Mouse (Mus musculus) spleen, postnatal 10 days (tissue): ENCODE results near the gene Vps37b.

Source experiments
- DNase-seq, 2 experiments: peaks; one replicate each; pipeline ENCODE4 v3.0.0; 2021 to 2022; ENCODE audit warnings: low spot score in 2 of 2

The Vps37b gene

DNA sequence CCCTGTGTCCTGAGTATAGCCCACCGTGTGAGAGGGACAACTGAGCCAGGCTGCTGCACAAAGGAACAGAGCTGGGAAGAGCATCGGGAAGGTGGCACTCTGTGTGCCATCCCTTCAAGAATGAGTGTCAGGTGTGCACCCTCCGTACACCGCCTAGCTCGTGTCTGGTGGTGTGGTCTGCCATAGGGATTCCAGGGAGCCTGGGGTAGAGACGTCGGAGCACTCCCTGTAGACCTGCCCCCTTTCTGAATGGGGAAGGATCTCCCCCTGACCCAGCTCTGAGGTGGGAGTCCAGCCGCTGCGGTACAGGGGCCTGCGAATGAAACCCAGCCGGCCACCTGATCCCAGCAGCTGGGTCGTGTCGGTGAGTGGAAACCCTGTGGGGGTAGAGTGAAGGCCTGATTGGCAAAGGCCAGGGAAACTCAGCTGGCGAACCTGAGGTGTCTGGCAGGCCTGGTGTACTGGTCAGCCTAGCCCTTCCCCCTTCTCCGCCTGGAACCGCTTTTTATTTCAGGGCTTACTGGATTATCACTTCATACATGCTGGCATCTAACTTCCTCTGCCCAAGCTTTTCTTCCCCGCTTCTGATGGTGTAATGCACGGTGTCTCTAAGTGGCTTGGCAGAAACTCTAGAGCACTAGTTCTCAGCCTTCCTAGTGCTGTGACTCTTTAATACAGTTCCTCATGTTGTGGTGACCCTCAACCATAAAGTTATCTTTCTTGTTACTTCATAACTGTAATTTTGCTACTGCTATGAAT, 52.7 kb downstream of the Vps37b start:
- peak in 1 of 2 experiments; percentile 13 for DNase-seq

GRCm38 (mm10) chr5:123978131-123978530, 53.9 kb downstream of the Vps37b start:
- DNase-seq, result no peak

GRCm38 (mm10) chr5:123977231-123977630, 54.8 kb downstream of the Vps37b start:
- no peak for DNase-seq

- DNase-seq, result no peak
Measured at GRCm38 (mm10) chr5:123975668-123976180, 56.3 kb downstream of the Vps37b start.

DNA sequence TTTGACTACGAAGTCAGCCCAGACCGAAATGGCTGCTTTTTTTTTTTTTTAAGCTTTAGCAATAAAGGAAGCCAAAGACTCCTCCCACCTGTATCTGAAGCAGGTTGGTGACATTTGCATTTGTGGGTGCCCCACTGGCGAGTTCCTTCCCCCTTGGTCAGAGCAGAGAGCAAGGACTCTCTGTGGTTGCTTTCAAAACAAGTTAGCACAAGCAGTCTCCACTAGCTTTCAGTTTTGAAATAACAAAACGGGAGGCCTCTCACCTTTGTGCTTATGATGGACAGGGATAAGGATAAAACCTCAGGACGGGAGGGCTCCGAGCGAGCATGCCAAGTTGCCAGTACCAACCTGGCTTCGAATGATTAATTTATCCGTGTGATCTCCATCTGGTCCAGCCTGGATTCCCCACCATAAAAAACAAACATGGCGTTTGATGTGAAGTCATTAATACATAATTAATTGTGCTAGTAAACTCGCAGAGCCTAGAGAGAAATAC, 57.4 kb downstream of the Vps37b start:
- DNase-seq, result peak in 1 of 2 experiments; percentile 64

GRCm38 (mm10) chr5:123974179-123974485, 57.9 kb downstream of the Vps37b start:
- DNase-seq, result no peak

GRCm38 (mm10) chr5:123973299-123974178, 58.5 kb downstream of the Vps37b start, which contains the start of gene Hip1r:
Hip1r (plus strand) TSS chr5:123973628.
- peak; percentile 69 to 86 for DNase-seq

DNA sequence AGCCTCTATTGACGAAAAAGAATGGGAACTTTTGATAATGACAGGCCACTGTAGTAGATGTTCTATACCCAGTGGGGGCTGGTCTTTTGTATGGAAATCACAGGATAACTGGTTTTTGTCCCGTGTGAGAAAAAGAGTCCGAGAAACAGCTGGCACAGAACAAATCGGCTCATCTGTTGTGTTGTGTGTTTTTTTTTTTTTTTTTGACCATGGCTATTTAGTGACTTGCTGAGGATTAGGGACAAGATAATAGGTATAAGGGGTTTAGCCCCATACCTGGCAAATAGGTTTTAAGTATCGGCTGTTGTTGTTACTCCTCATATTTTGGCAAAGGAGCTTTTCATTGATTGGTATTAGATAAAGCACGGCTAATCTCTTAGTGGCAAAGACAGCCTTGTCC, 59.6 kb downstream of the Vps37b start:
- no peak for DNase-seq

DNA sequence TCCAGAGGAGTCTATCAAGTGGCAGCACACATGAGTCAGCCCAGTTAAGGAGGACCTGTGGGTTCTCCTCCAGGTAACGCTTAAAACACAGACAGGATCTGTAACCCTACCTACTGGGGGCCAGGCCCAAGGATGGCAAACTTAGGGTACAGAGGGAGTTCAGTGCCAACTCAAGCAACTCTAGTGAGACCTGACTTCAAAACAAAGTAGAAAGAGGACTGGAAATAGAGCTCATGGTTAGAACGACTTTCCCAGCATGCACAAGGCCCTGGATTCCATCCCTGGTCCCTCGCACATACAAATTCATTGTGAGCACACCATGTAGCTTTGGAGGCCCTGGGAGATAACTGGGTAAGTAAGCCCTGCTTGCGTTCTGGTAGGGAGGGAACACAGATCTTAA, 61.5 kb downstream of the Vps37b start:
- DNase-seq, result no peak

GRCm38 (mm10) chr5:123969216-123969615, 62.9 kb downstream of the Vps37b start:
- DNase-seq, result no peak

DNA sequence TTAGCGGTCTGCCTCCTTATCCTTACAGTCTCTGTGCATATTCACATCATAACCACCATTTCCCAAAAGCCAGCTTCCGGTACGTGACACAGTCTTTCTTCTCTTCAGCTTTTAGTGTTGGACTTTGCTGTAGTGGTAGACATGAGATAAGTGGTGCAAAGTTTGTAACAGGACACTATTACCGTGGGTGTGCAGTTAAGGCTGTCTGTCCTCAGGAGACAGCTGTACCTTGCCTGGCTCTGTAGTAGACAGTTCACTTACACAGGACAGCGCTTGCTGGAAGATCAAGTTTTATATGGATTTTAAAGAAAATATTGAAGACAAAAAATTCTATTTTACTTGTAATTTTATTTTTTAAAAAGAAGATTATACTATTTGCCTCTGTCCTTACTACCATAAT, 63.6 kb downstream of the Vps37b start:
- DNase-seq, result no peak

GRCm38 (mm10) chr5:123966759-123967158, 65.3 kb downstream of the Vps37b start:
- no peak for DNase-seq

GRCm38 (mm10) chr5:123964208-123964607, 67.9 kb downstream of the Vps37b start:
- no peak for DNase-seq

DNA sequence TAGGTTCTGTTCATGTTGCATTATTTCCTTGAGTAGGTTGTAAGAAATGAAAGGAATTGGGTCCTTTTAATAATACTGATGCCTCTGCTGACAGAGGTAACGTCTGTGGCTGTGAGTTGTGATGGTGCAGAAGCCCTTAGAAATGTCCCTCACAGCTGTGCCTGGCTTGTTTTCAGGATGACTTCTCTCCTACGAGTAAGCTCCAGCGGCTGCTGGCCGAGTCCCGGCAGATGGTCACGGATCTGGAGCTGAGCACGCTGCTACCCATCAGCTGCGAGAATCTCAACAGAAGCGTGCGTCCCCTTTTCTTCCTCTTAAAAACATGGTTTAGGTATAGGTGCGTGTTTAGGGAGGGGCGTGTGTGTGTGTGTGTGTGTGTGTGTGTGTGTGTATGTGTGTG, 71.0 kb downstream of the Vps37b start:
- no peak for DNase-seq

DNA sequence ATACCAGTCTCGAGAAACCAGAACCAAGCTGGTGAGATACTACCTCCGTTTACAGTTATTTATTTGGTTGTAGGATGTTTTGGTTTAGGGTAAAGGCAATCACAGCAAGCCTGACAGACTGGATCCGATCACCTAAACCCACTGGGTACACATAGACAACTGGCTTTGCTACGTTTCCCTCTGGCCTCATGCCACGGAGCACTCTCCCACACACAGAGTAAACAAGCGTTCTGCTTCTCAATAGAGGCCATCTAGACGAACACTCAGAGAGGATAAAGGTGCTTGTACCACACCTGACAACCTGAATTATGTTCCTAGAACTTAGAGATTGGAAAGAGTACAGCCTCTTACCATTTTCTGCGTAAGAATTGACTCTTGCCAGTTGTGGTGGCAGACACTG, 71.9 kb downstream of the Vps37b start:
- no peak for DNase-seq

- no peak for DNase-seq
Measured at GRCm38 (mm10) chr5:123959018-123959417, 73.1 kb downstream of the Vps37b start.

DNA sequence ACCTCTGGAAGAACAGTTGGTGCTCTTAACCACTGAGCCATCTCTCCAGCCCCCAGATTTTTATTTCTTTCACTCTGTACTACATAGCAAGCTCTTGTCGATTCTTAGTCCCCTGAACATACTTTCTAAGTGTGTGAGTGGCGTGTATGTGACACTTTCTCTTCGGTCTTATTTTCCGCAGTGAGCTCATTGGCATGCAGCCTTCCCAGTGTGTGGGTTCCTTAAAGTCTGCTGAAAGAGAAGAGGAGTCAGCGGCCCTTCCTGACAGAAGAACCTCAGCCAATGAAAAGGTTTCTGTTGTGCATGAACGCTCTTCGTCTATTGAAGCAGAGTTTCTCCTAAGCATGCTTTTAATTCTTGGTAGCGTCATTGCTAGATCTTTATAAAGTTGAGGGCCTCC, 74.9 kb downstream of the Vps37b start:
- no peak for DNase-seq
